Mouse (Mus musculus): ENCODE measurements around the gene Tmub2.

Tmub2 gene

GRCm38 (mm10) chr11:102284501-102285094, at the start of gene Tmub2:
Tmub2 (plus strand) TSS chr11:102284931.
- DNase-seq: peak; percentile 98

- no peak for DNase-seq
Observed at GRCm38 (mm10) chr11:102236022-102236421, 48.7 kb upstream of the Tmub2 start.

GRCm38 (mm10) chr11:102240636-102241035, 44.1 kb upstream of the Tmub2 start:
- DNase-seq: no peak

GRCm38 (mm10) chr11:102241246-102241645, 43.5 kb upstream of the Tmub2 start:
- DNase-seq: no peak

- DNase-seq: no peak
Observed at GRCm38 (mm10) chr11:102241874-102242273, 42.9 kb upstream of the Tmub2 start.

- peak in 1 of 2 experiments; percentile 53 for DNase-seq
Observed at GRCm38 (mm10) chr11:102244926-102245449, 39.7 kb upstream of the Tmub2 start.

- no peak for DNase-seq
Observed at GRCm38 (mm10) chr11:102245581-102246272, 39.0 kb upstream of the Tmub2 start.

- peak in 1 of 2 experiments; percentile 23 for DNase-seq
Observed at GRCm38 (mm10) chr11:102246273-102246635, 38.5 kb upstream of the Tmub2 start.

GRCm38 (mm10) chr11:102246871-102247270, 37.9 kb upstream of the Tmub2 start:
- no peak for DNase-seq

GRCm38 (mm10) chr11:102248630-102249230, 36.0 kb upstream of the Tmub2 start, which contains the start of gene BC030867:
BC030867 (plus strand) TSS chr11:102248882.
- peak; percentile 90 to 92 for DNase-seq

GRCm38 (mm10) chr11:102249351-102250090, 35.2 kb upstream of the Tmub2 start:
- no peak for DNase-seq

- DNase-seq: no peak
Observed at GRCm38 (mm10) chr11:102257514-102257913, 27.2 kb upstream of the Tmub2 start.

- no peak for DNase-seq
Observed at GRCm38 (mm10) chr11:102258095-102258494, 26.6 kb upstream of the Tmub2 start.

GRCm38 (mm10) chr11:102258521-102258920, 26.2 kb upstream of the Tmub2 start:
- DNase-seq: no peak

GRCm38 (mm10) chr11:102263211-102263610, 21.5 kb upstream of the Tmub2 start:
- no peak for DNase-seq

- no peak for DNase-seq
Observed at GRCm38 (mm10) chr11:102265816-102266215, 18.9 kb upstream of the Tmub2 start.

GRCm38 (mm10) chr11:102266631-102267355, 17.9 kb upstream of the Tmub2 start:
- DNase-seq: no peak

GRCm38 (mm10) chr11:102267480-102267879, 17.3 kb upstream of the Tmub2 start:
- peak; percentile 58 to 74 for DNase-seq

GRCm38 (mm10) chr11:102268520-102269244, 16.0 kb upstream of the Tmub2 start, which contains the start of gene Asb16:
Asb16 (plus strand) TSS chr11:102268743.
- DNase-seq: no peak

GRCm38 (mm10) chr11:102276411-102276915, 8.3 kb upstream of the Tmub2 start:
- no peak for DNase-seq

- DNase-seq: no peak
Observed at GRCm38 (mm10) chr11:102277754-102278153, 7.0 kb upstream of the Tmub2 start.

Data from lung, adult 18-20 months (tissue).